Mouse (Mus musculus) B cell, adult 62 days (primary cell): ENCODE data around the gene 4933424G06Rik. TPM values are rescaled to one million over a fixed set of nuclear protein-coding genes. Genes with fewer than 3 reads are reported as not detected.

Source experiments
- total RNA-seq: library from RNA; stranded (reverse); gene quantifications from 4 replicates; pipeline ENCODE4 v1.2.4, GENCODE M21; 2023

4933424G06Rik gene
- not detected in 4 replicates for total RNA-seq

GRCm38 (mm10) chr1:36709854-36710280 is at the start of gene 4933424G06Rik:
4933424G06Rik (plus strand) TSS chr1:36710149.

GRCm38 (mm10) chr1:36682620-36683355 is 27.2 kb upstream of the 4933424G06Rik start, which contains the start of gene Fam178b:
Fam178b (minus strand) TSS chr1:36683183.

GRCm38 (mm10) chr1:36691271-36692155 is 18.4 kb upstream of the 4933424G06Rik start, which contains the start of gene Cox5b:
Cox5b (plus strand) TSS chr1:36691449.

GRCm38 (mm10) chr1:36714311-36714710 is 4.4 kb downstream of the 4933424G06Rik start, which contains the start of gene Actr1b:
Actr1b (minus strand) TSS chr1:36714422.

GRCm38 (mm10) chr1:36761568-36761967 is 51.6 kb downstream of the 4933424G06Rik start, which contains the start of gene Zap70:
Zap70 (plus strand) TSS chr1:36761798.

Other genes with a start within 250 kb of the 4933424G06Rik start
- gene Cnnm4, start 238.5 kb upstream of the 4933424G06Rik start, total RNA-seq, result 22.1 to 25.6 TPM (median 23.2 TPM) in 4 replicates
- 24.6 to 31.6 TPM (median 27.0 TPM) in 4 replicates for gene Cnnm3, start 198.3 kb upstream of the 4933424G06Rik start, total RNA-seq
- 17.2 to 24.3 TPM (median 21.7 TPM) in 4 replicates for gene Ankrd23, start 173.3 kb upstream of the 4933424G06Rik start, total RNA-seq
- not detected in 4 replicates for gene Gm42417, start 170.7 kb upstream of the 4933424G06Rik start, total RNA-seq
- gene Ankrd39, start 162.7 kb upstream of the 4933424G06Rik start, total RNA-seq, result 14.3 to 19.2 TPM (median 17.0 TPM) in 4 replicates
- gene Sema4c, start 151.8 kb upstream of the 4933424G06Rik start, total RNA-seq, result 0.55 to 1.1 TPM in 2 of 4 replicates, not detected in the others
- gene Fam178b, start 27.0 kb upstream of the 4933424G06Rik start, total RNA-seq, result not detected in 4 replicates
- 205 to 232 TPM (median 225 TPM) in 4 replicates for gene Cox5b, start 18.7 kb upstream of the 4933424G06Rik start, total RNA-seq
- 83.5 to 93.5 TPM (median 87.6 TPM) in 4 replicates for gene Actr1b, start 4.3 kb downstream of the 4933424G06Rik start, total RNA-seq
- gene Zap70, start 51.6 kb downstream of the 4933424G06Rik start, total RNA-seq, result 2.7 to 4.2 TPM (median 3.2 TPM) in 4 replicates
- 81.4 to 96.0 TPM (median 84.9 TPM) in 4 replicates for gene Tmem131, start 233.5 kb downstream of the 4933424G06Rik start, total RNA-seq